Mouse (Mus musculus) ES-E14 (cell line): ENCODE measurements around the gene Itpa. TPM values are rescaled to one million over a fixed set of nuclear protein-coding genes. Genes with fewer than 3 reads are reported as not detected.

Experiments used
- DNase-seq: peaks from one replicate; pipeline ENCODE4 v3.0.0-alpha.2; 2013; ENCODE audit warnings: low read depth, low spot score
- H3K27ac ChIP-seq: 2 replicates; pipeline ENCODE4 v1.5.1; 2012; ENCODE audit warnings: low read depth, mild to moderate bottlenecking, low read length, moderate library complexity, mixed read lengths; ENCODE audit not compliant: poor library complexity, insufficient read depth, severe bottlenecking
- H3K36me3 ChIP-seq: 2 replicates; pipeline ENCODE4 v1.6.1; 2012; ENCODE audit warnings: mild to moderate bottlenecking, low read length, moderate library complexity, mixed read lengths; ENCODE audit not compliant: control insufficient read depth, poor library complexity, insufficient read depth, severe bottlenecking
- H3K4me1 ChIP-seq, 2 experiments: fragments of 150-350 bp in 1 of 2; sonication (generic) in 1 of 2; 2 replicates each; pipeline ENCODE4 v1.6.1; 2012; ENCODE audit warnings: low read length in 2 of 2, mild to moderate bottlenecking in 1 of 2, mixed read lengths in 1 of 2; ENCODE audit not compliant: control insufficient read depth in 2 of 2, insufficient read depth in 2 of 2, poor library complexity in 1 of 2
- H3K4me3 ChIP-seq, 2 experiments: fragments of 150-350 bp in 1 of 2; sonication (generic) in 1 of 2; 2 replicates each; pipeline ENCODE4 v1.5.1; 2012; ENCODE audit warnings: low read length in 2 of 2, low read depth in 1 of 2, mild to moderate bottlenecking in 1 of 2, mixed read lengths in 1 of 2; ENCODE audit not compliant: insufficient read depth in 1 of 2, poor library complexity in 1 of 2, severe bottlenecking in 1 of 2
- H3K9ac ChIP-seq: 2 replicates; pipeline ENCODE4 v1.6.1; 2012; ENCODE audit warnings: low read depth, mild to moderate bottlenecking, low read length, mixed read lengths; ENCODE audit not compliant: poor library complexity, insufficient read depth, severe bottlenecking
- H3K9me3 ChIP-seq: fragments of 150-350 bp; sonication (generic); 2 replicates; pipeline ENCODE4 v1.6.1; 2012; ENCODE audit warnings: low read depth, mild to moderate bottlenecking, low read length; ENCODE audit not compliant: control insufficient read depth, insufficient read depth
- CHD2 ChIP-seq: IDR thresholded peaks from 2 replicates; pipeline ENCODE4 v1.6.1; 2014; ENCODE audit warnings: mild to moderate bottlenecking, low read depth, low read length, inconsistent platforms
- HCFC1 ChIP-seq: IDR thresholded peaks from 2 replicates; pipeline ENCODE4 v1.6.1; 2012; ENCODE audit warnings: low read length, inconsistent platforms, borderline replicate concordance; ENCODE audit not compliant: insufficient read depth
- MAFK ChIP-seq: IDR thresholded peaks from 2 replicates; pipeline ENCODE4 v1.6.1; 2014; ENCODE audit warnings: mild to moderate bottlenecking, low read depth, low read length, inconsistent platforms; ENCODE audit not compliant: insufficient read depth
- ZC3H11A ChIP-seq: IDR thresholded peaks from 2 replicates; pipeline ENCODE4 v1.6.1; 2012; ENCODE audit warnings: low read depth, mild to moderate bottlenecking, inconsistent platforms, low read length, borderline replicate concordance
- ZNF384 ChIP-seq: IDR thresholded peaks from 2 replicates; pipeline ENCODE4 v1.6.1; 2012; ENCODE audit warnings: low read depth, low read length, inconsistent platforms
- in situ Hi-C, 2 experiments: fragments of 600-800 bp; cut with MboI; formaldehyde crosslinking; loops; one replicate each; pipeline ENCODE4 v1.15.1; 2025; ENCODE audit warnings: low sequenced_read_pairs in 2 of 2, inconsistent platforms in 1 of 2; ENCODE audit not compliant: unreplicated experiment in 2 of 2
- total RNA-seq: library from RNA; depleted of rRNA; stranded (reverse); fragments of 300-350 nt; gene quantifications from 2 replicates; pipeline ENCODE4 v1.2.3, GENCODE M21; 2012

Itpa gene
- total RNA-seq, 1 experiment = 83.4 TPM

GRCm38 (mm10) chr2:130634739-130635411, 32.5 kb upstream of the Itpa start:
- Histone ChIP-seq H3K9ac (0 out of 2 replicates have a peak overlapping the region, but pooled peaks have one; percentile 21), H3K9me3 (no peaks in the 10 kb centered on the region), H3K36me3 (no peaks in the 10 kb centered on the region), H3K27ac (no peak overlapping the region), H3K4me3 (peak overlapping the region; percentile 47 to 49), H3K4me1 (peaks cover 7 to 30% of the 10 kb centered on the region in 2 experiments; a peak in 2 of 4 replicates)
- no peak for DNase-seq
- TF ChIP-seq ZC3H11A (no peak), HCFC1 (no peak), MAFK (no peak), ZNF384 (no peak), CHD2 (no peak)
- in situ Hi-C loops = no loop called here

DNA sequence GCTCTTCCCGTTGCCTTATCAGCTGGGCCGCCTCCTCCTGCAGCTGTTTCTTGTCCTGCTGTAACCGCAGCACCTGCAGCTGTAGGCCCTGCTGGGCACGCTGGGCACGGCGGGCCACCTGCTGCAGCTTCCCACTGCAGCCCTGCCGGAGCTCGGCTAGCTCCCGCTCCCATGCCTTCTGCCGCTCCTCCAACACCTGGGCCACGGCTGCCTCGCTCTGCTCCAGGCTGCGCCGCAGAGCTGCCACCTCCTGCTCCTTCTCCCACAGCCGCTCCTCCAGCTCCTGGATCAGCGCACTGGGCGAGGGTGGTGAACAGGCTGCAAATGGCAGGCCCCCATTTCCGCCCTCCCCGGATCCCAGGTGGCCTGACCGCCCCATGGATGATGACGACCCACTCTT, 31.6 kb upstream of the Itpa start:
- no peak for DNase-seq
- Histone ChIP-seq H3K4me3 (peak overlapping the region; percentile 49 to 57), H3K27ac (no peak overlapping the region), H3K9me3 (no peaks in the 10 kb centered on the region), H3K36me3 (no peaks in the 10 kb centered on the region), H3K9ac (0 out of 2 replicates have a peak overlapping the region, but pooled peaks have one; percentile 16), H3K4me1 (peaks cover 4 to 30% of the 10 kb centered on the region in 2 experiments; a peak in 1 of 4 replicates)
- in situ Hi-C loops = no loop called here
- TF ChIP-seq ZNF384 = no peak
- no peak for TF ChIP-seq MAFK
- no peak for TF ChIP-seq ZC3H11A
- no peak for TF ChIP-seq HCFC1

DNA sequence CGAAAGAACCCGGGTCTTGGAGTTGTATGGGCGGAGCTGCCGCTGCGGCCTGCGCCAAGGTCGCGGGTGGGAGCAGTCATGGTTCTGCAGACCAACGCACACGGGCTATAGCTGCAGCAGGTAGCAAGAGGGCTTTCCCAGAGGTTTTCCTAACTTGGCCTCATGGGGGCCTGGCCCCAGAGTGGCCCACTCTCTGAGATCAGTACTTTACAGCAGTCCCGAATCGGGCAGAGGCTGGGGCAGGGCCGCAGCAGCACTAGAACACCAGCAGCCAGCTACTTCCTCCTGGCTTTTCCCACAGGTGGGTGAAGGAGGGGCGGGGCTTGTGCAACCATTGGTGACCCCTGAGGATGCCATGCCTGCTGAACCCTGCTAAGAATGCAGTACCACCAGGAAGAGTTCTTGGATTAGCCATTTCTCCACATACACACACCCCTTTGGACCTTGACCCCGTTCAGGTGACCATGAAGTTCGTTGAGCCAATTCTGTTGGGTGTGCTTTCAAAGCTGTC, 29.3 kb upstream of the Itpa start:
- Histone ChIP-seq H3K4me1 (peaks cover 4 to 27% of the 10 kb centered on the region in 2 experiments; a peak in 2 of 4 replicates), H3K36me3 (no peaks in the 10 kb centered on the region), H3K9ac (peak overlapping the region; percentile 1; the same call in 1 of the 2 replicates), H3K4me3 (peak overlapping the region; percentile 9 to 47), H3K27ac (no peak overlapping the region), H3K9me3 (no peaks in the 10 kb centered on the region)
- TF ChIP-seq ZNF384 (no peak), MAFK (no peak), ZC3H11A (no peak), CHD2 (no peak), HCFC1 (no peak)
- DNase-seq = no peak
- in situ Hi-C loops = no loop called here

DNA sequence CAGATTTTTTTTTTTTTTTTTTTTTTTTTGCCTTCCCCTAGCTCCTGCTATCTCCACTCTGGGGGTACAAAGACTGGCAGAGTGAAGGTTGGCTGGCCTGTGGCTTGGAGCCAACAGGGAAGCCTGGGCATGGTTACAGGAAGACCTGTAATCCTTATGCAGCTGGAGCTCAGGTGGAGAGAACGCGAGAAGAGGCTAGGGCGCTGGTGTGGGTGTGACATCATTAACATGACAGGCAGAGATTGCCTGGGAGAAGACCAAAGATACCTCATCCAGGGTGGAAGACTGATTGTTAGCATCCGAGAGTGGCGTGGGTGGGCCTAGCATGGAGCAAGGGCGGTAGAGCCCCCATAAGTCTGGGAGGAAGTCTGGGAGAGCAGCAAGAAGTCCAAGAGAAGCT, 28.1 kb upstream of the Itpa start:
- Histone ChIP-seq H3K9me3 (no peaks in the 10 kb centered on the region), H3K27ac (no peak overlapping the region), H3K9ac (no peak overlapping the region), H3K4me3 (no peak overlapping the region), H3K4me1 (peaks cover 2 to 20% of the 10 kb centered on the region in 2 experiments; a peak in 2 of 4 replicates), H3K36me3 (no peaks in the 10 kb centered on the region)
- TF ChIP-seq CHD2 (peak; percentile 37; the same call in 1 of the 2 replicates), ZC3H11A (no peak), HCFC1 (no peak)
- in situ Hi-C loops = no loop called here
- DNase-seq = no peak
